Mouse (Mus musculus) adrenal gland, postnatal 4 days (tissue): ENCODE measurements around the gene Hdac5. TPM values are rescaled to one million over a fixed set of nuclear protein-coding genes. Genes with fewer than 3 reads are reported as not detected.

ENCODE experiments used
- DNase-seq, 2 experiments: peaks; one replicate each; pipeline ENCODE4 v3.0.0; 2021 to 2022; ENCODE audit warnings: low spot score in 2 of 2, mixed read lengths in 2 of 2
- long read RNA-seq, 2 experiments: library from polyadenylated mRNA; stranded (forward); transcript quantifications; one replicate each; pipeline ENCODE4 v2.0.0; 2021
- total RNA-seq, 2 experiments: library from RNA; stranded (reverse); gene quantifications; 2 replicates each; pipeline ENCODE4 v1.2.3; 2021

Hdac5 gene
- total RNA-seq, result 100 to 1,000 TPM; 123 to 125 TPM
- long read RNA-seq, experiment 1, partial matches to known transcripts, result 15 of 38 reads
- long read RNA-seq, experiment 1, other reads (novel, unspliced or antisense), result 19 of 38 reads
- long read RNA-seq, experiment 2, transcript Hdac5-204 (27 exons, 3,788 nt), result major isoform, 11 of 115 reads
- long read RNA-seq, experiment 2, partial matches to known transcripts, result 54 of 115 reads
- long read RNA-seq, experiment 2, other reads (novel, unspliced or antisense), result 49 of 115 reads

GRCm38 (mm10) chr11:102230006-102230741 is at the start of gene Hdac5:
TSS of gene Hdac5 (minus strand) at chr11:102230166.
- peak; percentile 89 to 97 for DNase-seq

DNA sequence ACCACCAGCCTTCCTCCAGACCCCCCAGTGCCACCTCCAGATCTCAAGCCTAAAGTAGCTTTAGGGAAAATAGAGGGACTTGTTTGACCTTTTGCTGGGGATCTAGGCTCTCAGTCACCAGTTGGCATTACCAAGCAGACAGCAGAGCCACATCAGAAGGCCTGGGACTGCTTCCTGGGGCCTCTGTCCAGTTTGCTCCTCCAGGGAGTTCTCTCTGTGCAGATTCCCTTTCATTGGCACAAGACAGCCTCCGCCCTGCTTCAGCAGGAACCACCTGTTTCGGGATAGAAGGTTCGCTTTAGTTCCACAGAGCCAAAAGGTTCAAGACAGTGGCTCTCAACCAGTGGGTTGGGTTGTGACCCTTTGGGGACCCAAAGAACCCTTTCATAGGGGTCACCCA is 49.6 kb upstream of the Hdac5 start:
- no peak for DNase-seq

GRCm38 (mm10) chr11:102277754-102278153 is 47.8 kb upstream of the Hdac5 start:
- DNase-seq, result no peak

GRCm38 (mm10) chr11:102276411-102276915 is 46.5 kb upstream of the Hdac5 start:
- no peak for DNase-seq

- DNase-seq, result no peak
These were observed 38.7 kb upstream of the Hdac5 start, which contains the start of gene Asb16 for GRCm38 (mm10) chr11:102268520-102269244. TSS of gene Asb16 (plus strand) at chr11:102268743.

- DNase-seq, result peak in 1 of 2 experiments; percentile 51
These were observed 37.5 kb upstream of the Hdac5 start for GRCm38 (mm10) chr11:102267480-102267879.

DNA sequence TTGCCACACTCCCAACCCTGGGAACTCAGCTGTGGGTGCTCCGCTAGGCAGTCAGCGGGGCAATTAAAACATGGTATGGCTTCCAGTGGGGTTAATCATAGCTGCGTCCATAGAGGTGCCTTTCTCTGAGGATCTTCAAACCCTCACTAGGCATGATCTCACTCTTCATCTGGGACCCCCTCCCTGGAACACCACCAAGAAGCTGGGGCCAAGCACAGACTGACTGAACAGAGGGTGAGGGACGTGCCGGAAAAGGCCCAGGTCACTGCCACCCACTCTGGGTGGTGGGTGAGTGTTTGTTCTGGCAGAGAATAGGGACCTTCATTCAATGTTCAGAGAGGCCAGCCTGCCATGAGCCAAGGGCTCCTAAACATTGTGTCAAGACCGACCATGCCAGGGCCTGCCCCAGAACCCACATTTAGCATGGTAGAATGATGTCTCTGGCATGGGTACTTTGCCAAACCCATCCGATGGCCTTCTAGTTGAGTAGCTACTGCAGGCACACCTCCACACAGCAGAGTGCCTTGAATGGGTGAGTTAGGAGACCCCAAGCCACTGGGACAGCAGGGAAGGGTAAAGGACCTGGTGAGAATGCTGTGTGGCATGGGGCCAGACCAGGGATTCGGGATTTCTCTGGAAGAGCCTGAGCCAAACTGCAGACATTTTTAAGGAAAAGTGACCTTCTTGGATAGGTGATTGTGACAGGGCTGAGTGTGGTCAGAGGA is 36.8 kb upstream of the Hdac5 start:
- no peak for DNase-seq

- no peak for DNase-seq
These were observed 35.9 kb upstream of the Hdac5 start for GRCm38 (mm10) chr11:102265816-102266215.

DNA sequence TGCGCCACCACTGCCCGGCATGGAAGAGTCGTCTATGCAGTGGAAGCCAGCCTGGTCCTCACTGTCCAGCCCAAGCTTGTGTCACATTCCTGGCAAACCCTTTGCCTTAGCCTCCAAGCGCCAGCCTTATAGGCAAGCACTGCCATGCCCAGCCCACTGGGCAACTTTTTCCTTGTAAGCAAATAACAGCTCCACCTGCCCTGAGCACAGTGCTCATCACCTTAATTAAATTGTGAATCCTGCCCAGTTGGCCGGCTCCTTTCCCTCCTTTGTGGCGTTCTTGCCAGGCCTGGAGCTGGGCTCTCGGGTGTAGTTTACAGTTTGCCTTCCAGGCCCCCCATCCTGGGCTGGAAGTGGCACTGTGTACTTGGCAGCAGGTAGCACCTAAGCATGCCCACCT is 33.2 kb upstream of the Hdac5 start:
- DNase-seq, result no peak

GRCm38 (mm10) chr11:102258521-102258920 is 28.6 kb upstream of the Hdac5 start:
- no peak for DNase-seq

DNA sequence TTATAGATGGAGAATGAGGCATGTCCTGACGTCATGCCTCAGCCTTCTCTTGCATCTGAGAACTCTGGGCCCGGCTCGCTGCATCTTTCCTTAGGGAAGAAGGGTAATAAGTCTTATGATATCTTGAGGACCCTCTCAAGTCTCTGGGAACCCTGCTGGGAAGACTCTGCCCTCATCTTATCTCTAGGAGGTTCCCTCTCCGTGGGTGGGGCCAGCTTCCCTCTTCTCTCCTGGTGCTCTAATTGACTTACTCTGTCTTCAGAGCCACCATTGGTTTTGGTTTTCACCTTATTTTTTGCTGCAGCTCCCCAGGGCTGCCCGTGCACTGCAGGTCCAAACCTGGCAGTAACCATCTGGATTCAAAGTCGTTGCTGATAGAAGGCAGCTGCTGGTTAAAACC is 28.1 kb upstream of the Hdac5 start:
- DNase-seq, result no peak

- no peak for DNase-seq
These were observed 27.5 kb upstream of the Hdac5 start for GRCm38 (mm10) chr11:102257514-102257913.

GRCm38 (mm10) chr11:102249351-102250090 is 19.6 kb upstream of the Hdac5 start:
- no peak for DNase-seq

- DNase-seq, result peak; percentile 81 to 85
These were observed 18.8 kb upstream of the Hdac5 start, which contains the start of gene BC030867 for GRCm38 (mm10) chr11:102248630-102249230. TSS of gene BC030867 (plus strand) at chr11:102248882.

DNA sequence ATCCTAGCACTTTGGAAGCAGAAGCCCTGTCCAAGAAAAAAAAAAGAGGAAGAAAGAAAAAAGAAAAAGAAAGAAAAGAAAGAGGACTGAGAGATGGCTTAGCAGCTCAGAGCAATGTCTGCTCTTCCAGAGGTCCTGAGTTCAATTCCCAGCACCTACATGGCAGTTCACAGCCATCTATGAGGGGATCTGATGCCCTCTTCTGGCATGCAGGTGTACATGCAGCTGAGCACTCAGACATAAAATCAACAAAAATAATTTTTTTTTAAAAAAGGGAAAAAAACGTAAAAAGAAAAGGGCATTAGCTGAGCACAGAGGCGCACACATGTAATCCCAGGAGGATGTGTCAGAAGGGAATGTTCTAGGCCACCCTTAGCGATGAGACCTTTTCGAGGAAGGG is 16.9 kb upstream of the Hdac5 start:
- DNase-seq, result no peak

GRCm38 (mm10) chr11:102246273-102246635 is 16.3 kb upstream of the Hdac5 start:
- no peak for DNase-seq

DNA sequence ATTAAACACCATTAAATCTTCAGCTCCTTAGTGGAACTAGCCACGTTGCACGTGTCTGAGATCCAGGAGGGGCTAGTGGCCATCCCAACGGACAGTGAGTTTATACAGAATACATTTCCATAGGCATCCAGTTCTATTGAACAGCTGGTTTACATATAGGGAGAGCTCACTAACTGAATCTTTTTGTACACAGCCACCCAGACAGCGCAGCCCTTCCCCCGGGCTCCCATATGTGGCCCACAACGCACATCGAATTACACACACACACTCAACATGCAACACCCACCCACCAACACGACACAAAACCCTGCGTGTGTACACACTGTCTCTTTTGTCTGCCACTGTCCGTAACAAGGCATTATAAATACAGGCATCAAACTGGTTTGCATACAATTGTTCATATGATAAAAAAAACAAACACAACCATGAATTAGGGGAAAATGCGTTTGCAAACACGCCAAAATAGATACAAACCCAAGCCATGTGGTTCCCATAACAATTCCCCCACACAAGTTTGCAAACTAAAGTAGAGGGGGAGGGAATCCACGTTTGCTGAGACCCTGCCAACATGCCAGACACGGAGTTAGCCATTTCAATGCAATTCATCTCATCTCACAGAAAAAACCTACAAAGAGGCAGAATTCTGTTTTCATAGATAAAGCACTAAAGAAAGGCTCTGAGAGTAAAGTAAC is 15.8 kb upstream of the Hdac5 start:
- no peak for DNase-seq

DNA sequence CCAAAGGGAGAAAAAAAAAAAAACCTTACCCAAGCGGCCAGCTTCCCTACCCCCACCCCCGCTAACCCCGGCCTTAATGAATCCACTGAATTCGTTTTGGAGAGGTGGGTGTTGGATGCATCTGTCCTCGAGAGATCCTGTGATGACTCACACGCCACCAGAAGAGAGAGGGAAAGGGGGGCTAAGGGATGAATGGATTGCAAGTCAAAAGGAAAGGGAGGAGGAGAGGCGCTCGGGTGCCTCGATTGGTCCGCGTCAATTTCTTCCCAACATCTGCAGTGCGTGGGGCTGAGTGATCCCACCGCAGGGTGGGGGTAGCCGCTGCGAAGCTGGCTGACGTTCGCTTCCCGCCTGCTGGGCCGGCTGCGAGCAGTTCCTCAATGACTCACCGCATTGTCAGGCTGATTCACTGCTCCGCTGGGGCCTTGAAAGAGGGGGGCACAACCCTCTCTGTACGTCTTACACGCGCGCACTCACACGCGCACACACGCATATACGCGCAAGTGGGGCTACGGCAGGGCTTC is 15.0 kb upstream of the Hdac5 start:
- DNase-seq, result peak; percentile 35 to 58

GRCm38 (mm10) chr11:102241874-102242273 is 11.9 kb upstream of the Hdac5 start:
- no peak for DNase-seq
